Mouse (Mus musculus) leukemia stem cell, adult 10-12 weeks (primary cell): Measurements from ENCODE around the gene Trp53i13. TPM values are rescaled to one million over a fixed set of nuclear protein-coding genes. Genes with fewer than 3 reads are reported as not detected.

Source experiments
- polyA plus RNA-seq: library from polyadenylated mRNA; stranded (reverse); fragments of >175 nt; gene quantifications from 2 replicates; pipeline ENCODE4 v1.2.3, GENCODE M21; 2012; ENCODE audit warnings: low replicate concordance

Trp53i13 gene
- 16.1 and 22.4 TPM in 2 replicates for polyA plus RNA-seq

DNA sequence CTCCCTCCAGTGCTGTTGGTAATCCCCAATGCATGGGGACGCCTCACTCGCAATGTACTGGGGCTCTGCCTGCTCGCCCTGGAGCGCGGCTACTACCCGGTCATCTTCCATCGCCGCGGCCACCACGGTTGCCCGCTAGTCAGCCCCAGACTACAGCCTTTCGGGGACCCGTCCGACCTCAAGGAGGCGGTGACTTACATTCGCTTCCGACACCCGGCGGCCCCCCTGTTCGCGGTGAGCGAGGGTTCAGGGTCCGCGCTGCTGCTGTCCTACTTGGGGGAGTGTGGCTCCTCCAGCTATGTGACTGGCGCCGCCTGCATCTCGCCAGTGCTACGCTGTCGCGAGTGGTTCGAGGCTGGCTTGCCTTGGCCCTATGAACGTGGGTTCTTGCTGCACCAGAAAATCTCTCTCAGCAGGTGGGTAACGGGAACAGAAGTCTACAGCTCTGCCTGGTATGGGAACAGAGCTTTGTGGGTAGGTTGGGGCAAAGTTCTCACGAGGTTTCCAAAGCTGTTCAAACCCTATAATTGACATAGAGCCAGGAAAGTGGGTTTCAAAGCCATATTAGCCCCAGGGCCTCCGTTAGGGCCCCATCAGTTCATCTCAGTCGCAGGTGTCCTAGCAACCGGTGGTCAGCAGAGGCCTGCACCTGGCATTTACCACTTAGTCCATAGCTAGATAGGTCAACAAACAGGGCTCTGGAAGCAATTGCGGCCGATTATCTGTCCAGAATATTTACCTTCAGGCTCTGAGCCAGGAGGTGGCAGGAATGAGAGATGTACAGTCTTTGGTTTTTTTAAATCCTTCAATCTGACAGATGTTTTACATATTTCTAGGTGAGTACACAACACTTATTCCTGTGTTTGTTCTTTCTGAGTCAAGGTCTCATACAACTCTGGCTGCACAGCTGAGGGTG, at the start of gene Trp53i13:
Gene Trp53i13, minus strand, starts transcription at position 344 of the 916 bp plus-strand sequence.

GRCm38 (mm10) chr11:77519043-77519442, 3.3 kb upstream of the Trp53i13 start, which contains the start of gene Gm10392:
TSS of gene Gm10392 (minus strand) at chr11:77519198.

GRCm38 (mm10) chr11:77514832-77515636, 746 bp downstream of the Trp53i13 start, which contains the start of gene Abhd15:
TSS of gene Abhd15 (plus strand) at chr11:77515121.

DNA sequence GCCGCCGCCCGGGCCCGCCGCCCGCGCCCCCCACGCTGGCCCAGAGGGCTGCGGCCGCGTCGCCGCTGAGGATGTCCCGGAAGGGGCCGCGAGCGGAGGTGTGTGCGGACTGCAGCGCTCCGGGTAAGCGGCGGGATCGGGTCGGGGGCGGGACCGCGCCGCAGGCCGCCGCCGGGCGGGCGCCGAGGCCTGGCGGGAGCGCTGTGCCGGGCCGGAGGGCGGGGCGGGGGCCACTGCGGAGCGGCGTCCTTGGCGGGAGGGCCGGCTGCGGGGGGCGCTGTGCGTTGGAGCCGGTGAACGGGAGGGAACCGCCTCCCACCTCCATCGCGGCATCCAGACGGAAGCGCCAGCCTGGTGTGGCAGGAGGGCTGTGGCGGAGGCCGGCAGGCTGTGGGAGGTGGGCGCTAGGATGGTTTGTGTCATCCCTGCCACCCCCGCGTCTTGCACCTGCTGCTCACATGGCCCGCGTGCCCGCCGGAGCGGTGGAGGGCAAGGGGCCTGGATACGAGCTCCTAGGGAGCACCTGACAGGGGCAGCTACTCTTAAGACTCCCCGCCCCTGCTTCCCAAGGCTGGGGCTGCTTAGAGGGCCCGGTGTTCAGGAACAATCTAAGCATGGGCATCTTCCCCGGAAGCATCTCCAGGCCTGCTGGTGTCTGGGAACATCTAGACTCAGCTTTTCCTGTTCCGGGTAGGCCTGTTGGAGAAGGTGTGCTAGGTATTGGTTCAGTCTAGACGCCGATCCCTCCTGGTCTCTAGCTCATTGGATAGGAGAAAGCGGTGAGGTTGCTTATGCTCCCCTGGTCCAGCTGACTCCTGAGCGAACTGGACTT, 22.1 kb downstream of the Trp53i13 start, which contains the start of gene Git1:
Gene Git1, plus strand, starts transcription at position 51 of the 832 bp plus-strand sequence.

GRCm38 (mm10) chr11:77489591-77490235, 26.1 kb downstream of the Trp53i13 start, which contains the start of gene Ankrd13b:
TSS of gene Ankrd13b (minus strand) at chr11:77489678.

DNA sequence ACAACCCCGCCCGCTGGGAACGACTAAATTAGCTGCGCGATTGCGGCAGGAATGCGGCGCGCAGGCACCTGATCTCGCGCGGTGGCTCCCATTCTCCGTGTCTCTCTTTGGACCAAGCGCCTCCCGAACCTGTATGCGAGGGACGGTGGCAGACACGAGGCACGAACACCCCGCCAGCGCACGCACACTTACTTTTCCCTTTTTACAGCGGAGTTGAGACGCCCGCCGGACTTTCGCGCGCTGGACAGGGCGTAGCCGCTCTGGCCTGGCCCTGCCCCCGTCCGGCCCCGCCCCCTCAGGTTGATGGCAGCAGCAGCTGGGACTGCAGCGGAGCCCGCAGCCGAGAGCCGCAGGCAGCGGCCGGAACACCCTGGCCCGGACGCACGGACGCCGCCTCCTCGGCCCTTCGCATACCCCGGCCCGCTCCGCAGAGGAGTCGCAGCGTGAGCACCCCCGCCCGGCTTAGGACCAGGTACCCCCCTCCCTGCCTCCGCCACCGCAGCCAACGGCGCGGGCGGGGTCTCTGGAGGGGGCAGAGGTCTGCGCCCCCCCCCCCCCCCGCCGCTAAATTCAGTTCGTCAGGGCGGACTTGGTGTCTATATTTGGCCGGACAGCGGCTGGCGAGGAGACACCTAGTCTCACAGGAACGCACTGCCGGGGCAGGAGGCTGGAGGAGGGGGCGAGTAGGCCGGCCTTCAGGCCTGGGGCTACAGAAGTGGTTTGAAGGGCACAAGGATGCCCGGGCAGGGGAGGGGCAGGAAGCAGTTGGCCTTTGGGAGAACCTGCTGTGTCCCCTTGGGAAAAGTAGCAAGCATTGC, 53.3 kb downstream of the Trp53i13 start, which contains the start of gene Coro6:
Gene Coro6, plus strand, starts transcription at position 129 of the 818 bp plus-strand sequence.

Other genes with a start within 250 kb of the Trp53i13 start
- gene Coro6, start 53.6 kb downstream of the Trp53i13 start, polyA plus RNA-seq, result not detected in 2 replicates
- 37.3 and 60.0 TPM in 2 replicates for gene Ankrd13b, start 26.3 kb downstream of the Trp53i13 start, polyA plus RNA-seq
- gene Git1, start 22.4 kb downstream of the Trp53i13 start, polyA plus RNA-seq, result 122 and 126 TPM in 2 replicates
- 2.0 and 2.8 TPM in 2 replicates for gene Abhd15, start 859 bp downstream of the Trp53i13 start, polyA plus RNA-seq
- 0.10 TPM in 1 of 2 replicates, not detected in the other for gene Gm10392, start 3.2 kb upstream of the Trp53i13 start, polyA plus RNA-seq
- 3.7 TPM in 2 replicates for gene Taok1, start 91.8 kb upstream of the Trp53i13 start, polyA plus RNA-seq
- gene Nufip2, start 170.2 kb upstream of the Trp53i13 start, polyA plus RNA-seq, result 25.9 and 37.8 TPM in 2 replicates
- not detected in 2 replicates for gene Cryba1, start 209.3 kb upstream of the Trp53i13 start, polyA plus RNA-seq
- gene Myo18a, start 247.3 kb upstream of the Trp53i13 start, polyA plus RNA-seq, result 34.4 and 63.7 TPM in 2 replicates